Mouse (Mus musculus) forebrain, embryonic 16.5 days (tissue): Measurements from ENCODE around the gene Hoga1. TPM values are rescaled to one million over a fixed set of nuclear protein-coding genes. Genes with fewer than 3 reads are reported as not detected.
"Not testable (repeated sequence)": the region's sequence is repeated elsewhere in the genome, so short reads cannot be mapped to it uniquely, and the experiment has no call there.

Experiments
- ATAC-seq: fragments of 200-750 bp; cut with Nextera tagmentation; 2 replicates; pipeline ENCODE4 v1.8.0; 2017; ENCODE audit warnings: mild to moderate bottlenecking, moderate library complexity
- H3K27ac ChIP-seq: fragments of 300-500 bp; sonication (generic); 2 replicates; pipeline ENCODE4 v1.5.1; 2014; ENCODE audit warnings: low read length, control low read depth
- H3K27me3 ChIP-seq: fragments of 300-500 bp; sonication (generic); replicated peaks from 2 replicates; pipeline ENCODE4 v1.6.1; 2014; ENCODE audit warnings: low read length; ENCODE audit not compliant: control insufficient read depth, insufficient read depth
- H3K36me3 ChIP-seq: fragments of 300-500 bp; sonication (generic); 2 replicates; pipeline ENCODE4 v1.6.1; 2014; ENCODE audit not compliant: control insufficient read depth, insufficient read depth
- H3K4me1 ChIP-seq: fragments of 300-500 bp; sonication (generic); replicated peaks from 2 replicates; pipeline ENCODE4 v1.6.1; 2014; ENCODE audit warnings: low read length; ENCODE audit not compliant: control insufficient read depth, insufficient read depth
- H3K4me2 ChIP-seq: fragments of 300-500 bp; sonication (generic); 2 replicates; pipeline ENCODE4 v1.6.1; 2014; ENCODE audit warnings: mild to moderate bottlenecking, low read length, control low read depth
- H3K4me3 ChIP-seq: fragments of 300-500 bp; sonication (generic); replicated peaks from 2 replicates; pipeline ENCODE4 v1.5.1; 2014; ENCODE audit warnings: mild to moderate bottlenecking, low read length, control low read depth
- H3K9ac ChIP-seq: fragments of 300-500 bp; sonication (generic); replicated peaks from 2 replicates; pipeline ENCODE4 v1.6.1; 2014; ENCODE audit warnings: low read depth, low read length, control low read depth
- H3K9me3 ChIP-seq: fragments of 300-500 bp; sonication (generic); 2 replicates; pipeline ENCODE4 v1.6.1; 2016; ENCODE audit warnings: low read length; ENCODE audit not compliant: control insufficient read depth
- WGBS: fragments of 180-500 bp; shearing (Covaris S2); extraction: QIAGEN DNeasy Blood & Tissue Kit; methylation state at CpG from one replicate; pipeline ENCODE4 v1.1.7; 2014; 5-methylcytosine and 5-hydroxymethylcytosine counted together
- polyA plus RNA-seq: library from polyadenylated mRNA; unstranded; fragments of >200 nt; fragmentation: Nextera tagmentation; extraction: Ambion mirVana; gene quantifications from 2 replicates; pipeline ENCODE4 v1.2.1, GENCODE M21; 2015

The Hoga1 gene
- polyA plus RNA-seq, 1 experiment from 2014 or later, result 0.66 TPM

DNA sequence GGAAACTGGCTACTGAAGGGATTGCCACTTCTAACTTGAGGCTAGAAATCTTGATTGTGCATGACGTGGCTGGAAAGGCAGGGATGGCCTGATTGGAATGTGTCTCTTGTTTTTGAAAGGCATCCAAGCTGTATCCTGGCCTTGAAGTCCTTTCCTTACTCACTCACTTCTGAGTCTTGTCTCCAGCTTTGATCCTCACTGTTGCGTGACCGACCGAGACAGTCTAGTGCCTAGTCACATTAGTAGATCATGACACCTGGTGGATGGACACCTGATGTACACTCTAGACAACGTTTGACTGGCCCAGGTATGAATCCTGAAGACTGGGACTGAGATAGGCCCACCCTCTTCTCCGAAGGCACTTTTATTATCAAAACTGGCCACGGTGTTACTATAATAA lies 27.4 kb downstream of the Hoga1 start:
- H3K9ac ChIP-seq, result no peak overlapping the region
- H3K4me3 ChIP-seq, result no peak overlapping the region
- ATAC-seq, result no peak
- no peaks in the 10 kb centered on the region for H3K4me1 ChIP-seq
- H3K27me3 ChIP-seq, result no peaks in the 10 kb centered on the region
- H3K4me2 ChIP-seq, result no peak overlapping the region
- no peak overlapping the region for H3K27ac ChIP-seq
- 79% methylated on average over 7 of the region's 7 CpGs for WGBS
- no peaks in the 10 kb centered on the region for H3K9me3 ChIP-seq
- peaks cover 16% of the 10 kb centered on the region for H3K36me3 ChIP-seq

DNA sequence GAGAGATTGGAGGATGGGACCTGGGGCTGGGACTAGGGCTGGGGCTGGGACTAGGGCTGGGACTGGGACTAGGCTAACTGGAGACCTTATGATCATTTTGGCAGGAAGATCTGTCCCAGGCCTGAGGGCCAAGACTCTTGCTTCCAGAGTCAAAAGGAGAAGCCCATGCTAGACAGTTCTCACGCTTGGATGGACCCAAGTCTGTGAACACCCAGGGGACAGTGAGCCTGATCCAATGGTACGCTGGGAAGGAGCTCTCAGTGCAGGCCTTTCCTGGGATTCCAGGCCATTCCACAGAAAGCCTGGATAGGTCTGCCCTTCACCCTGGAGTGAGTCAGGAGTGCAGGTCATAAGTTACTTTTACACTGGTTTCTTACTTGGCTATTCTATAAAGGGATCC lies 29.6 kb downstream of the Hoga1 start:
- WGBS, result 87% methylated on average over 2 of the region's 2 CpGs
- Histone ChIP-seq H3K27ac (no peak overlapping the region), H3K4me1 (no peaks in the 10 kb centered on the region), H3K9ac (no peak overlapping the region), H3K27me3 (no peaks in the 10 kb centered on the region), H3K9me3 (no peaks in the 10 kb centered on the region), H3K4me3 (no peak overlapping the region), H3K4me2 (no peak overlapping the region), H3K36me3 (peaks cover 16% of the 10 kb centered on the region)
- ATAC-seq, result no peak

DNA sequence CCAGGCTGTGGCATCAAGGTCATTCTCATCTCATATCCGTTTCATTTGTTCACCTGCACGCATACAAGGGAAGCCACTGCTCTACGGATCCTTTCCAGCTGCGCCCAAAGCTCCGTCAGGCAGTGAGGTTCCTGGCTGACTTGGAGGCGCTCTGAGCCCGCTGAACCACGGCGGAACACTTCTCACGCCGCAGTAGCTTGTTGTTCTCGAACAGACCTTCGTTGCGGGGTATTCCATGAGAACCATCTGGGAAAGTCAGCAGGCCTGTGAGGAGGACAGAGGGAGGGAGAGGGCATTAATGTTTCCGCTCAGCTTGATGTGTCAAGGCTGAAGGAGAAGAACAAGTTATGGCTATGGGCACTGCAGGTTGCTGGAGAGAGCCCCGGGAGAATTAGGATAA lies 30.6 kb downstream of the Hoga1 start:
- Histone ChIP-seq H3K9me3 (no peaks in the 10 kb centered on the region), H3K27ac (no peak overlapping the region), H3K4me1 (no peaks in the 10 kb centered on the region), H3K4me2 (no peak overlapping the region), H3K9ac (no peak overlapping the region), H3K4me3 (no peak overlapping the region), H3K27me3 (no peaks in the 10 kb centered on the region), H3K36me3 (peaks cover 16% of the 10 kb centered on the region)
- ATAC-seq, result no peak
- WGBS, result 90% methylated on average over 16 of the region's 16 CpGs

DNA sequence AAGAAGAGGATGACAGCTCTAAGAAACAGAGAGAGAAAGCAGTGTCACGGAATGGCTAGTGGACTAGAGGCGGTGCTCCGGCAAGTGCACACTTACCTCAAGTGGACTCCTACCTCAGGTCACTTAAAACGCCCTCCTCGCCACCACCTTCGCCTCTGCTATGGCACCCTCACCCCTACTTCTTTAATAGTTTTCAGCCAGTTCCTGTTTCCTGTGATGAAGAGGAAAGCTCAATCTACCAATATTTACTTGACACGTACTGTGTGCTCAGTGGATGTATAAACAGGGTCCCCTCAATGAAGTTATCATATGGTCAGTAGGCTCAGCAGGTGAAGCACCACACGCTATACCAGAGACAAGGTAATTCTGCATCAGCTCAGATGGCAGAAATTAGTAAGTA lies 33.2 kb downstream of the Hoga1 start:
- H3K27me3 ChIP-seq, result no peaks in the 10 kb centered on the region
- no peak for ATAC-seq
- no peak overlapping the region for H3K27ac ChIP-seq
- no peak overlapping the region for H3K4me3 ChIP-seq
- 95% methylated on average over 8 of the region's 8 CpGs for WGBS
- peaks cover 16% of the 10 kb centered on the region for H3K36me3 ChIP-seq
- no peaks in the 10 kb centered on the region for H3K9me3 ChIP-seq
- no peak overlapping the region for H3K4me2 ChIP-seq
- H3K4me1 ChIP-seq, result no peaks in the 10 kb centered on the region
- no peak overlapping the region for H3K9ac ChIP-seq

DNA sequence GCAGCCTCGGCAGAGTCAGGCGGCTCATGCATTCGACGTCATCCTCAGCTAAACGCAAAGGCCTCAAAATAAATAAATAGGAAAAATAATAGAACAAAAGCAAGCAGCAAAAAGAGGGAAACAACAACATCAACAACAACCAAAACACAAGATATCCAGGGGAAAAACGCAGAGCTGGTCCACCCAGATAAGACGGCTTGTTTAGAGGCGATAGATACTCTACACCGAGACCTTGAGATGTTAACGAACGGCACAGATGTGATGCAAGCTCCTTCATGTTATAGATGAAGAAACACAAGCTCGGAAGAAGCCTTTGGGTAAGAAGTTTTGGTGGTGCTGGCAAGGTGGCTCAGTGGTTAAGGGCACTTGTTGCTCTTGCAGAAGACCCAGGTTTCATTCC lies 33.6 kb downstream of the Hoga1 start:
- ATAC-seq, result no peak
- Histone ChIP-seq H3K27ac (no peak overlapping the region), H3K4me2 (no peak overlapping the region), H3K4me1 (no peaks in the 10 kb centered on the region), H3K27me3 (no peaks in the 10 kb centered on the region), H3K9ac (no peak overlapping the region), H3K4me3 (no peak overlapping the region), H3K9me3 (no peaks in the 10 kb centered on the region), H3K36me3 (peaks cover 16% of the 10 kb centered on the region)
- 95% methylated on average over 12 of the region's 12 CpGs for WGBS

DNA sequence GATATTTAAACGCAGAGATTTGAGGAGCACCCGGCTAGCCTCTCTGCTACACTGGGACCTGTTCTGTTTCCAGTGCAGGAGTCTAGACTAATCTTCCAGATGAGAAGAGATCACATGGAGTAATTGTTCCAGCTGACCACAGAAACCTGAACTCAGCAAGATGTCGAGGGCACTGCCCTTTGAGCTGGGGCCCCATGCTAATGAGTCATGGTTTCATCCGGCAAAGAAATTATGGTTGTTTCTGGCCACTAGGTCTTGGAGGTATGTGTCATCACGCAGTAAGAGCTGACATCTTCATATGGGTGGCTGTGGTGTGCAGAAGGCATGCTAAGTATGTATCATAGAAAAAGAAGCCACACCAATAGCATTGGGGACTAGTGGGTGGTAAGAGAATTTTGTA lies 34.5 kb downstream of the Hoga1 start:
- ATAC-seq, result no peak
- Histone ChIP-seq H3K4me2 (no peak overlapping the region), H3K36me3 (peaks cover 16% of the 10 kb centered on the region), H3K27ac (no peak overlapping the region), H3K9me3 (no peaks in the 10 kb centered on the region), H3K4me3 (no peak overlapping the region), H3K4me1 (no peaks in the 10 kb centered on the region), H3K27me3 (no peaks in the 10 kb centered on the region), H3K9ac (no peak overlapping the region)
- 87% methylated on average over 5 of the region's 5 CpGs for WGBS

DNA sequence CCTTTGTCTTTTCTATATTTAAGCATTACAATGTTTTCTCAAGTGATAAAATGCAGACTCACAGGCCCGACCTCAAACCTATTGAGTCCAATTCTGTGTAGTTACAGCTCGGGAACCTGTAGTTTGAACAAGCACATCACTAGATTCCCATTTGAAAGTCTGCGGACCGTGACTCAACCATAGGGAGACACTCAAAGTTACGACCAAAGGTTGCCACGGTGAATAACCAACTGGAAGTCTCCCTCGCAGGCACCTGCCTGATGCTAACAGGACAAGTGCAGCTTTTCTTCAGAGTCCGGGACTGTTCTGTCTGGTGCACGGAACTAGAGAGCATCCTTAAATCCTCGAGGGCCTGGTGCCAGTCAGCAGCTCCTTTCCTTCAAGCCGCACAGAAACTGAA lies 35.1 kb downstream of the Hoga1 start:
- H3K4me3 ChIP-seq, result no peak overlapping the region
- H3K27ac ChIP-seq, result no peak overlapping the region
- H3K4me2 ChIP-seq, result no peak overlapping the region
- 90% methylated on average over 11 of the region's 11 CpGs for WGBS
- H3K9me3 ChIP-seq, result no peaks in the 10 kb centered on the region
- no peak overlapping the region for H3K9ac ChIP-seq
- no peaks in the 10 kb centered on the region for H3K27me3 ChIP-seq
- peaks cover 1% of the 10 kb centered on the region for H3K4me1 ChIP-seq
- no peak for ATAC-seq
- peaks cover 14% of the 10 kb centered on the region for H3K36me3 ChIP-seq

DNA sequence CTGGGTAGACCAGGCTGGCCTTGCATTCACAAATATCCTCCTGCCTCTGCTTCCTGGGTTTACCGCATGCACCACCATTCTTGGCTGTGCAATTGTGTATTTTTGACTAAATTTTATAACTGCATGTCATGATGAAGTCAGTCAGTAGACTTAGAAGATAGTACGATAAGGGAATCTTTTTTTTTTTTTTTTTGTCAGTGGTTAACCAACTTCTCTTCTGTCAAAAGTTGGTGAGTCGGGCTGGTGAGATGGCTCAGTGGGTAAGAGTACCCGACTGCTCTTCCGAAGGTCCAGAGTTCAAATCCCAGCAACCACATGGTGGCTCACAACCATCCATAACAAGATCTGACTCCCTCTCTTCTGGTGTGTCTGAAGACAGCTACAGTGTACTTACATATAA lies 36.2 kb downstream of the Hoga1 start:
- ATAC-seq, H3K9ac ChIP-seq: not testable (repeated sequence)
- WGBS, result 96% methylated on average over 5 of the region's 5 CpGs

DNA sequence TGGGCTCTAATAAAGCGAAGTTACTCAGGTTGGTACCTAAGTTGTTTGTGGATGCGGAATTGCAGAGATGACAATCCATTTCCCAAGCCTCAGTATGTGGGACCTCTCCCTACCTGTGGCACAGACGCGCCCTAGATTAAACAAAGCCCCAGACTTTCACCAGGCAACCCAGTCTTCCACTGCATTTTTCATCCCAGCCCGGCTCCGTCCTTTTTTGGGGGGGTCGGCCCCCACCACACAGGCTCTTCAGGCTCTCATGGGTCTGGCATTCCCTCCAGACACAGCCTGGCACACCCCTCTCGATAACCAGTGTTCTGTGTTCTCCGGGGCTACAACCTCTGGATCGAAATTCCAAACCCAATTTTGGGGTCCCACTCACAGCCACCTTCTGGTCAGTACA lies 40.3 kb downstream of the Hoga1 start:
- no peaks in the 10 kb centered on the region for H3K36me3 ChIP-seq
- H3K9ac ChIP-seq, result peak overlapping the region; percentile 80
- peak; percentile 1 for ATAC-seq
- peak overlapping the region; percentile 93 for H3K4me2 ChIP-seq
- WGBS, result 5% methylated on average over 10 of the region's 10 CpGs
- H3K4me3 ChIP-seq, result peak overlapping the region; percentile 71
- H3K9me3 ChIP-seq, result no peaks in the 10 kb centered on the region
- no peaks in the 10 kb centered on the region for H3K27me3 ChIP-seq
- H3K27ac ChIP-seq, result peak overlapping the region; percentile 59; the same call in 1 of the 2 replicates
- peaks cover 18% of the 10 kb centered on the region for H3K4me1 ChIP-seq

More for the DNA sequence above, 36.2 kb downstream of the Hoga1 start:
- H3K4me2 ChIP-seq, H3K4me3 ChIP-seq, H3K9me3 ChIP-seq, H3K27me3 ChIP-seq, H3K27ac ChIP-seq, H3K4me1 ChIP-seq, H3K36me3 ChIP-seq: not testable (repeated sequence)

DNA sequence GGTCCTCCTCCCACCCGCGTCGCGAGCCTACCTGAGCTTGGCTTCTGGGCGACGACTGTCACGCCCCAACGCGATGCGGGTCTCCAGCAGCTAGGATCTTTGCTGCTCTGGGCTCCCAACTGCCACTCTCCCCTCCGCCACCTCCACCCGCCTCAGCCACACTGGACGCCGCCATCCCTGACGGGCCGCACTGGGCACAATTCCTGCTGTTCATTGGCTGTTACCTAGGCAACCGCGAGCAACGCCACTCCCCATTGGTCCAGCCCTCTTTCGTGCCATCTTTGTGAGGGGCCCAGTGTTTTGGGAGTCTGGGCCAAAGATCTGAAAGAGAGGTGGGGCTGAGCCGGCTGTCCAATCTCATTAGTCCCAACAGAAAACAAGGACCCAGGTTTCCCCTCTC lies 40.8 kb downstream of the Hoga1 start, which contains the start of gene Morn4:
TSS of gene Morn4 (minus strand) at position 192 of the 400 bp plus-strand sequence.
- Histone ChIP-seq H3K9ac (peak within 1 kb of the TSS; percentile 80), H3K27me3 (no peaks in the 10 kb centered on the region), H3K4me1 (peaks cover 21% of the 10 kb centered on the region), H3K4me3 (peak within 1 kb of the TSS; percentile 71), H3K4me2 (peak within 1 kb of the TSS; percentile 93), H3K9me3 (no peaks in the 10 kb centered on the region), H3K27ac (peak within 1 kb of the TSS; percentile 63), H3K36me3 (no peaks in the 10 kb centered on the region)
- peak; percentile 85 for ATAC-seq
- under 1% methylated on average over 21 of the region's 21 CpGs for WGBS
